Mouse (Mus musculus): ENCODE measurements at regions not wholly inside any gene's neighbourhood (a gene's known extent, or its start where the extent isn't known, plus 50 kb on each side); places are given as distances from the start of the nearest gene placed in this dataset.
"Not testable (repeated sequence)": the region's sequence is repeated elsewhere in the genome, so short reads cannot be mapped to it uniquely, and the experiment has no call there.

DNA sequence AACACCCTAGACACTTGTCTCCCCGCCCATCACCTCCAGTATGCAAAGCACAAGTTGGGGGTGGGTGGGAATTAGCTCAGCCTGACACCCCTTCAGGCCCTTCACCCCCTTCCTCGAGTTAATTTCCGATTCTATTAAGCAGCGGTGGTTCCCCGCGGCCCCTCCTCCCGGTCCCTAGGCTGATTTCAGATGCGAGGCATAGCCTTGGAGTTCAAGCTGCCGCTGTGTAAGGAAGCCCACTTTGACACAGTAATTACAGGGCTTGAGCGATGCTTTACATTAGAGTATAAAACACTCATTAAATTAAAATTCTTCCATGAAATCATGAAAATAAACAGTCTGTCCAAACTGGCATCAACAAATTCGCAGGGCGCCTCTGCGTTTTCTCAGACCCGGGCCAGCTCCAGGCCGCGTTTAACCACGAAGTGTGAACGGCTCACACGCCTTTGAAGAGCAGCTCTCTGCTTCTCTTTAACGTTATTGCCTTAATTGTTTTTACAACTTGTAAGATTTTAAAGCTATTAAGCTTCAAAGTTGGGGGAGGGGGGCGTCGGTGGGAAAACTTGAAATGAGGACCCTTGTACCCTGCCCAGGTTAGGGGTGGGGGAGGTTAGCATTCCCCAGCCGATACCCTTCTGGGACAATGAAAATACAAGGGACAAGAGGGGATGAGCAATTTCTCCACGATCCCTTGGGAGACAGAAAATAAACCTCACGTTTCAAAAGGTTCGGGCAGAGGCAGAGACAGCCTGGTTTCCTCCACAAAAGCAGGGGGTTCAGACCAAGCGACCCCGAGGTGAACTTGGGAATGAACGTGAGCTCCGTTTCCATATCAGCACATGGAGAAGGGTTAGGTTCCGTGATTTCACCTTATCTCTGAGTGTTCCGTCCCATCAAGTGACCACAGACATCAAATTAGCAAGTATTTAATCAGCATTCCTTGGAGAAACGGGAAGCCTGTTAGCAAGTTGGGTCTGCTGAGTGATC is 114.4 kb downstream of the Dicer1 start:
- Histone ChIP-seq H3K9ac (no peak overlapping the region), H3K4me2 (peak overlapping the region; percentile 31), H3K4me1 (peaks cover 20% of the 10 kb centered on the region), H3K9me3 (replicated peaks) (0 out of 2 replicates have a peak, but pooled peaks cover 3% of the 10 kb centered on the region), H3K4me3 (0 out of 2 replicates have a peak overlapping the region, but pooled peaks have one; percentile 2), H3K27ac (no peak overlapping the region), H3K27me3 (peaks cover 55% of the 10 kb centered on the region), H3K36me3 (ENCODE audit: poor library complexity, severe bottlenecking) (no peaks in the 10 kb centered on the region)
- 12% methylated on average over 33 of the region's 33 CpGs for WGBS
- peak; percentile 86 for ATAC-seq

DNA sequence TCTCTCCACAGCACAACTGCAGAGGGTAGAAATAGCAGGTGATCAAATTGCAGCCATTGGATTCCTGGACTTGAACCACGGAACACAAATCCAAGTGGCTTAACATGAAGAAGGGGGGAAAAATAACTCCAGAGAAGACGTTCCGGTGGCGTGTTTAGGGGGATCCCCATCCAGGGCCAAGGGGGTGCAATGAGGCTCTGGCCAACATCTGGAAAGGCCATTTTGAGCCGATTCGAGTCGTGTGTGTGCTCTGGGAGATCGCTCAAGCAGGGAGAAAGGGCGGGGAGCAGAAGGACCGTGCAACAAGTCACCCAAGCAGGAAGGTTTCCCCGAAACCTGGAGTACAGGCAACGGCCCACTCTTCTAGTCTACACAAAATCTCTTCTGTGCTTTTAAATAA is 115.3 kb downstream of the Dicer1 start:
- Histone ChIP-seq H3K4me3 (no peak overlapping the region), H3K4me1 (peaks cover 20% of the 10 kb centered on the region), H3K9ac (no peak overlapping the region), H3K27me3 (peaks cover 55% of the 10 kb centered on the region), H3K36me3 (ENCODE audit: poor library complexity, severe bottlenecking) (no peaks in the 10 kb centered on the region), H3K4me2 (no peak overlapping the region), H3K27ac (no peak overlapping the region), H3K9me3 (replicated peaks) (0 out of 2 replicates have a peak, but pooled peaks cover 3% of the 10 kb centered on the region)
- 60% methylated on average over 12 of the region's 12 CpGs for WGBS
- no peak for ATAC-seq

DNA sequence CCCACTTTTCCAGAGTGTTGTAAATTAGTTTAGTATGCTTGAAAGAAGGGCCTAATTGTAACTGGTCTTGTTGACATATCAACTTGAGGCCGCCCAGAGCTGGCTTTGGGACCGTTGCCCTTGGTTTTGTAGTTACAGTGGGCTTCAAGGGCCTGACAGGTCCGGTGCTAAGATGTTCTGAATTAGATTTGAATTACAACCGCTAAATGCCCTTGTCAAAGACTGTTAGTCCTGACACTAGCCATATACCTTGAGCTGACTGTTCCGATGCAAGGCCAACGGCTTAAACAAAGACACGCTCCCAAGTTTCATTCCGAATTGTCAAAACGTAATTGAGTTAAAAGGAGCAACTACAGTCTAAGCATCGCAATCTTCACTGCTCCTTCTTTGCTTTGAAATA is 116.9 kb downstream of the Dicer1 start:
- Histone ChIP-seq H3K4me2 (no peak overlapping the region), H3K36me3 (ENCODE audit: poor library complexity, severe bottlenecking) (no peaks in the 10 kb centered on the region), H3K4me1 (peaks cover 20% of the 10 kb centered on the region), H3K9ac (no peak overlapping the region), H3K4me3 (no peak overlapping the region), H3K9me3 (replicated peaks) (0 out of 2 replicates have a peak, but pooled peaks cover 3% of the 10 kb centered on the region), H3K27me3 (peaks cover 50% of the 10 kb centered on the region), H3K27ac (no peak overlapping the region)
- no peak for ATAC-seq
- WGBS = 58% methylated on average over 10 of the region's 10 CpGs

DNA sequence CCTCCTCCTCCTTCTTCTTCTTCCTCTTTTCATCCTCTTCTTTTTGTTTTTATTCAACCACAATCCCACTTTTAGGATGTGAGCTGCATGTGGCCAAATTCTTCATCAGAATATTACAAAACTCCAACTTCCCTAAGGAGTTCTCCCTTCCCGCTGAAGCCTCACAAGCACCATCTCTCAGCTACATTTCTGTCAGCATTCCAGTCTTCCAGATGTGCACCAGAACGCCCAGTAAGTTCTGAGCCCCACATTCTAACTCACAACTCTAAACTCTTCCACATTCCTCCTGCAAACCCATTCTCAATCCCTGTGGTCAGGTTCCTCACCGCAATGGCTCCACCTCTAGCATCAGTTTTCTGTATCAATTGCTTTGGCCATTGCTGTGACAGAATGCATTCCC is 121.2 kb downstream of the Dicer1 start:
- no peaks in the 10 kb centered on the region for H3K36me3 ChIP-seq (ENCODE audit: poor library complexity, severe bottlenecking)
- H3K9ac ChIP-seq = no peak overlapping the region
- 0 out of 2 replicates have a peak, but pooled peaks cover 16% of the 10 kb centered on the region for H3K27me3 ChIP-seq
- H3K4me2 ChIP-seq = no peak overlapping the region
- peaks cover 6% of the 10 kb centered on the region; the same call in 1 of the 2 replicates for H3K4me1 ChIP-seq
- no peak for ATAC-seq
- H3K9me3 ChIP-seq (replicated peaks) = no peaks in the 10 kb centered on the region
- H3K4me3 ChIP-seq = no peak overlapping the region
- no peak overlapping the region for H3K27ac ChIP-seq
- WGBS = 92% methylated on average over 3 of the region's 3 CpGs

DNA sequence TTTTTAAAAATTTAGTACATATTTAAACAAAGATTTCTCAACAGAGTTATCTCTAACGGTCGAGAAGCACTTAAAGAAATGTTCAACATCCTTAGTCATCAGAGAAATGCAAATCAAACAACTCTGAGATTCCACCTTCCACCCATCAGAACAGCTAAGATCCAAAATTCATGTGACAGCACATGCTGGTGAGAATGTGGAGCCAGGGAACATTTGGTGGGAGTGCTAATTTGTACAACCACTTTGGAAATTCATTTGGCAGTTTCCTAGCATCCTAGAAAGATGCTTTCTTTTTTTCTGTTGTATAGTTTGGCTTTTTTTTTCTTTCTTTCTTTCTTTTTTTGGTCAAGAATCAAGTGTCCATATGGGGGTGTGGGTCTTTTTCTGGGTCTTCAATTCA is 122.3 kb downstream of the Dicer1 start:
- Histone ChIP-seq H3K9me3 (replicated peaks) (no peaks in the 10 kb centered on the region), H3K4me3 (no peak overlapping the region), H3K27me3 (0 out of 2 replicates have a peak, but pooled peaks cover 11% of the 10 kb centered on the region), H3K27ac (no peak overlapping the region), H3K4me1 (peaks cover 2% of the 10 kb centered on the region; the same call in 1 of the 2 replicates), H3K9ac (no peak overlapping the region), H3K4me2 (no peak overlapping the region), H3K36me3 (ENCODE audit: poor library complexity, severe bottlenecking) (no peaks in the 10 kb centered on the region)
- no peak for ATAC-seq
- WGBS = 96% methylated on average over 2 of the region's 2 CpGs

DNA sequence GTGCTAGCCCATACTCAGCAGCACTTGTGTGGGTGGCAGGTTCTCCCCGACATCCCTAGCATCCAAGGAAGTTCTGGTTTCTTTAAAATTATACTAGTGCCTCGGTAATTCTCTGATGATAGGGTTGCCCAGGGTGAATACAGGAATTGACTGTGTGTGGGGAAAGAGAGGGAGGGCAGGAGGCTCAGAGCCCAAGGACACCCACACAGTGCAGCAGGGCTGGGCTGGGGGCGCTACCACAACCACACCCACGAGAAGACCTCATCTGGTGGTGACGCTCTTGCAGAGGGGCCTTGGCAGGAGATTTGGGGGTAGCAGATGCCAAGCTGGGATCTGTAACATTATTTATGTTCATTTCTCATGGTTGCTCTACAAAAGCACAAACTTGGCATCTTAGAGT is 125.7 kb downstream of the Dicer1 start:
- H3K27ac ChIP-seq = no peak overlapping the region
- H3K4me2 ChIP-seq = no peak overlapping the region
- no peaks in the 10 kb centered on the region for H3K9me3 ChIP-seq (replicated peaks)
- no peaks in the 10 kb centered on the region for H3K36me3 ChIP-seq (ENCODE audit: poor library complexity, severe bottlenecking)
- no peak overlapping the region for H3K4me3 ChIP-seq
- no peak overlapping the region for H3K9ac ChIP-seq
- no peak for ATAC-seq
- peaks cover 9% of the 10 kb centered on the region; the same call in 1 of the 2 replicates for H3K4me1 ChIP-seq
- 89% methylated on average over 5 of the region's 5 CpGs for WGBS
- H3K27me3 ChIP-seq = no peaks in the 10 kb centered on the region

DNA sequence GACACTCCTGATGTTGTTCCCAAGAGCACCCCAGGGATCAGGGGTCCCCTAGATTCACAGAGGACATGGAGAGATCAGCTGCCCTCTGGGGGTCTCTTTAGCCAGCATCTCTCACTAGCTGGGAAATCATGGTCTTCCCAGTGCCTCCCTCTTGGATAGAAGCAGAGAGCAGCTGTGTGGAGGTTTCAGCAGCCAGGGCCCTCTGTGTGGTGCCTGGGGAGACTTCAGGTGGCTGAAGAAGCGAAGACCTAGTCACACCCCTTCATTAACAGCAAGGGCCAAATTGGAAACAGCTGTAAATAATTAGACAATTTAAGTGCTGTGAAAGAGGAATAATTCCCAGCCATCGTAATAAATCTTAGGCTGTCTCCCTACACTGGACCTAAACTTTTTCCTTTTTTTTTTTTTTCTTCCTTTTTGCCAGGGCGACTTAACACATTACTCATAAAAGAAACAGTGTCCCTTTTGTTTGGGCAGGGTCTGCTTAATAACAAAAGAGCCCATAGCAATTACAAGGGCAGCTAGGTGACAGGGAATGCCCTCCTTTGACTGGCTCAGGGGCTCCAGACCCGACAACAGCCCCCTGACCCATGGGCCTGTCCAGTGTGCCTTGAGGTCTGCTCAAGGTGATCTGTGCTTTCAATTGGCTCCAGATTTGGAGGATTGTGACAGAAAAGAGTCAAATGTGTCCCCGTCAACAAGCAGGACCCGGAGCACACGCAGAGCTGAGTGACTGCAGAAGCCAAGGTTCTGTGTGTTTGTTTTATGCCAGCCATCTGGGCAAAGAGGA is 127.7 kb downstream of the Dicer1 start:
- no peak overlapping the region for H3K4me2 ChIP-seq
- H3K27ac ChIP-seq = no peak overlapping the region
- no peaks in the 10 kb centered on the region for H3K9me3 ChIP-seq (replicated peaks)
- WGBS = 40% methylated on average over 7 of the region's 7 CpGs
- H3K36me3 ChIP-seq (ENCODE audit: poor library complexity, severe bottlenecking) = no peaks in the 10 kb centered on the region
- no peaks in the 10 kb centered on the region for H3K27me3 ChIP-seq
- H3K4me3 ChIP-seq = no peak overlapping the region
- H3K9ac ChIP-seq = no peak overlapping the region
- no peak for ATAC-seq
- H3K4me1 ChIP-seq = peaks cover 9% of the 10 kb centered on the region; the same call in 1 of the 2 replicates

DNA sequence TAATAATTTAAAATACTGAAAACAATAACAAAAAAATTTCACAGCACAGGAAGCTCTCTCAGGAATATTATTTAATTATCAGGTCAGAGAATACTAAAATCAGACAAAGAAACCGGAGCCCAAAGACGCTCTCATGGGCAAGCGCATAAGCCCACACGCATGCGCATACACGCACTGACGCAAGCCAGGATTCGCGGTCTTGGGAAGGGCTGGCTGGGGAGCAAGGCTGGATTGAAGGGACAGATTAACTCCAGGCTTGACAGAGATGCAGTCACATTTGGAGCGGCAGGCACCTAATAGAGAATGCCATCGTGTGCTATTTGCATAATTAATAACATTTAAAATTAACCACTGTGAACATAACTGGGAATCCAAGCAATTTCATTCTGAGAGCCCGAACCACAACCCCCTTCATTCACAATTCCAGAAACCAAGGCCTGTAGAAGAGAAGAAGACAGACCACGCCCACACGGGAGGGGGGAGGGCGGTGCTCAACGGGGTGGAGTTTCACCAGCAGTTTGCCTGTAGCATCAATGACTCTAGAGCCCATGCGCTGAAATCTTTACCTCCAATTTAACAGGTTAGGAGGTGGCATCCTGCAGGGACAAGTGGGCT is 134.5 kb downstream of the Dicer1 start:
- peaks cover 4% of the 10 kb centered on the region; the same call in 1 of the 2 replicates for H3K27me3 ChIP-seq
- ATAC-seq = peak; percentile 95
- H3K4me2 ChIP-seq = peak overlapping the region; percentile 55
- WGBS = 10% methylated on average over 17 of the region's 17 CpGs
- H3K27ac ChIP-seq = peak overlapping the region; percentile 73
- no peaks in the 10 kb centered on the region for H3K36me3 ChIP-seq (ENCODE audit: poor library complexity, severe bottlenecking)
- H3K4me3 ChIP-seq = peak overlapping the region; percentile 14
- H3K9me3 ChIP-seq (replicated peaks) = no peaks in the 10 kb centered on the region
- H3K4me1 ChIP-seq = no peaks in the 10 kb centered on the region
- H3K9ac ChIP-seq = peak overlapping the region; percentile 52; the same call in 1 of the 2 replicates

DNA sequence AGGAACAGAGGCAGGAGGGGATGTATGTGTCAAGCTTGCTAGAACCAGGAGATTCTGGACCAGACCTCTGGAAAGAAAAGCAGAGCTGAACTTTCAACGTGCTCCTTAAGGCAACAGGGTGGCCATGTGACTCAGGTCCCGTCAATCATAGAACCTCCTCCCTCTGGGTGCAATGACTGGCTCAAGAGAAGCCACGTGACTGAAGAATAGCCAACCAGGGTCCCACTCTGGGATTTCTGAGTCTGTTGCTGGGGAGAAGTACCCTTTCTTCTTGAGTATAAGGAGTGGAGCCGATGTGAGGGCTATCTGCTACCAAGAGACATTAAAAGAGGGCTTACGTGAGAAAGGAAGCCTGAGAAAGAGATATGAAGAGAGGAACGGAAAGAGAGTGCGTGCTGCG is 137.5 kb downstream of the Dicer1 start:
- Histone ChIP-seq H3K36me3 (ENCODE audit: poor library complexity, severe bottlenecking) (no peaks in the 10 kb centered on the region), H3K4me2 (no peak overlapping the region), H3K4me1 (no peaks in the 10 kb centered on the region), H3K9me3 (replicated peaks) (no peaks in the 10 kb centered on the region), H3K27me3 (peaks cover 4% of the 10 kb centered on the region; the same call in 1 of the 2 replicates), H3K4me3 (no peak overlapping the region), H3K27ac (no peak overlapping the region), H3K9ac (no peak overlapping the region)
- ATAC-seq = no peak
- 79% methylated on average over 8 of the region's 8 CpGs for WGBS

DNA sequence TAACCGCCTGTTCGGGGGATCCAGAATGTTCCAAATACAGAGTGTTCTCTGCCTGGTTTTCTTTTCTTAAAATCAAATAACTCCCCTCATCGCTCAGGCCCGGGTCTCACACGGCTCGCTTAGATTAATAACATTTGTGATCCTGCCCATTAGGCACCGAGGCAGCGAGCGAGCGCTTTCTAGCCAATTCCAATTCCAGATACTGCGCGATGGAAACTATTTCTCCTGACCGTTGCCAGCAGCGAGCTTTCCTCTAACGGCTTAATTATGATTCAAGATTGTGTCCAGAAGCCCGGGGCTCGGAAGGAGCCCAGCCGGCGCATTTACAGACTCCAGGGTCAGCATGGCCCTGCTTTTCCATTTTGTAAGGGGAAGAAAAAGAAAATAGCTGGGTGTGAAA is 136.6 kb upstream of the Gsc start:
- Histone ChIP-seq H3K9me3 (replicated peaks) (no peaks in the 10 kb centered on the region), H3K27me3 (peaks cover 4% of the 10 kb centered on the region; the same call in 1 of the 2 replicates), H3K27ac (no peak overlapping the region), H3K9ac (no peak overlapping the region), H3K36me3 (ENCODE audit: poor library complexity, severe bottlenecking) (no peaks in the 10 kb centered on the region), H3K4me3 (no peak overlapping the region), H3K4me1 (no peaks in the 10 kb centered on the region), H3K4me2 (no peak overlapping the region)
- ATAC-seq = no peak
- WGBS = 64% methylated on average over 19 of the region's 19 CpGs

DNA sequence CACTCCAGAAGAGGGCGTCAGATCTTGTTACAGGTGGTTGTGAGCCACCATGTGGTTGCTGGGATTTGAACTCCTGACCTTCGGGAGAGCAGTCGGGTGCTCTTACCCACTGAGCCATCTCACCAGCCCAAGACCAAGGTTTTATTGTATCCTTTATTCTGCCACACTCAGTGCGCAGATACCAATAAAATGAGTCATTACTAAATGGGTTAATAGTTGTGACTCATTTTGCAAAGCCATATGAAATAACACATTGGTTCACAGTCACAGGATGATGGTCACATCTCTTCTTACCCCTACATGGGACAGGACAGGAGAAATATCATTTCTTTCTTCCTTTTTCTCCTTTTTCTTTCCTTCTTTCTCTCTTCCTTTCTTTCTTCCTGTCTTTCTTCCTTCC is 135.8 kb upstream of the Gsc start:
- not testable (repeated sequence) for H3K36me3 ChIP-seq (ENCODE audit: poor library complexity, severe bottlenecking); H3K4me3 ChIP-seq; H3K9ac ChIP-seq; H3K4me1 ChIP-seq; H3K27ac ChIP-seq; H3K27me3 ChIP-seq; H3K4me2 ChIP-seq; ATAC-seq; H3K9me3 ChIP-seq (replicated peaks)
- 83% methylated on average over 4 of the region's 4 CpGs for WGBS
